Mouse (Mus musculus) stomach, postnatal 0 days (tissue): ENCODE results near the gene Mast1. TPM values are rescaled to one million over a fixed set of nuclear protein-coding genes. Genes with fewer than 3 reads are reported as not detected.
"Not testable (repeated sequence)": the region's sequence is repeated elsewhere in the genome, so short reads cannot be mapped to it uniquely, and the experiment has no call there.

Experiments
- ATAC-seq: fragments of 200-750 bp; cut with Nextera tagmentation; 2 replicates; pipeline ENCODE4 v1.8.0; 2017; ENCODE audit not compliant: low FRiP score, low TSS enrichment
- DNase-seq: peaks from one replicate; pipeline ENCODE4 v3.0.0-alpha.2; 2016; ENCODE audit warnings: low spot score
- H3K27ac ChIP-seq: fragments of 300-500 bp; sonication (generic); replicated peaks from 2 replicates; pipeline ENCODE4 v1.5.1; 2014; ENCODE audit warnings: mild to moderate bottlenecking, control low read depth
- H3K27me3 ChIP-seq: fragments of 300-500 bp; sonication (generic); 2 replicates; pipeline ENCODE4 v1.6.1; 2014; ENCODE audit warnings: low read length; ENCODE audit not compliant: control insufficient read depth, insufficient read depth
- H3K36me3 ChIP-seq: fragments of 300-500 bp; sonication (generic); 2 replicates; pipeline ENCODE4 v1.6.1; 2014; ENCODE audit warnings: low read length, mixed read lengths; ENCODE audit not compliant: control insufficient read depth, insufficient read depth
- H3K4me1 ChIP-seq: fragments of 300-500 bp; sonication (generic); replicated peaks from 2 replicates; pipeline ENCODE4 v1.6.1; 2014; ENCODE audit warnings: antibody characterized with exemption; ENCODE audit not compliant: control insufficient read depth, insufficient read depth
- H3K4me2 ChIP-seq: fragments of 300-500 bp; sonication (generic); replicated peaks from 2 replicates; pipeline ENCODE4 v1.6.1; 2014; ENCODE audit warnings: low read depth, mild to moderate bottlenecking, control low read depth, moderate library complexity
- H3K4me3 ChIP-seq: fragments of 300-500 bp; sonication (generic); 2 replicates; pipeline ENCODE4 v1.5.1; 2014; ENCODE audit warnings: low read depth, low read length, control low read depth
- H3K9ac ChIP-seq: fragments of 300-500 bp; sonication (generic); 2 replicates; pipeline ENCODE4 v1.6.1; 2014; ENCODE audit warnings: mild to moderate bottlenecking, low read length, control low read depth, mixed read lengths
- H3K9me3 ChIP-seq: fragments of 300-500 bp; sonication (generic); 2 replicates; pipeline ENCODE4 v1.6.1; 2016; ENCODE audit warnings: low read length; ENCODE audit not compliant: control insufficient read depth
- CTCF ChIP-seq: IDR thresholded peaks from 2 replicates; pipeline ENCODE4 v1.5.1; 2016; ENCODE audit warnings: antibody characterized with exemption, low read depth, mild to moderate bottlenecking, moderate library complexity
- EP300 ChIP-seq: optimal IDR thresholded peaks from 2 replicates; pipeline ENCODE3; 2016; ENCODE audit warnings: antibody characterized with exemption
- WGBS: fragments of 180-500 bp; shearing (Covaris S2); extraction: QIAGEN DNeasy Blood & Tissue Kit; methylation state at CpG from one replicate; pipeline ENCODE4 v1.1.7; 2014; 5-methylcytosine and 5-hydroxymethylcytosine counted together
- polyA plus RNA-seq: library from polyadenylated mRNA; unstranded; fragments of >200 nt; fragmentation: Nextera tagmentation; extraction: Ambion mirVana; gene quantifications from 2 replicates; pipeline ENCODE4 v1.2.1, GENCODE M21; 2015

The Mast1 gene
- polyA plus RNA-seq, 1 experiment from 2014 or later, result 0.87 TPM

DNA sequence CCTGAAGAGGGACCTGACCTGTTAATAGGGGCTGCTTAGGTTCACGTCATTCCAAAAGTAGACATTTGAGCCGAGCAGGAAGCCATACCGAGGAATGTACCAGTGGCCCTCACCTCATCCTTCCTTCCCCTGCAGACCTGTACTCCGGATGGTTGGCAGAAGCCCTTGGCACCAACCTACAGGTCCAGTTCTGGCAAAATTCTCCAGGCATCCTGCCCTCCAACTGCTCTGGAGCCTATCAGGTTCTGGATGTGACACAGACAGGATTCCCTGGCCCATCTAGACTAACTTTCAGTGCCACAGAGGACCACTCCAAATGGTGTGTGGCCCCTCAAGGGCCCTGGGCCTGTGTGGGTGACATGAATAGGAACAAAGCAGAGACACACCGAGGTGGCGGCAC is 26.6 kb downstream of the Mast1 start:
- 86% methylated on average over 6 of the region's 6 CpGs for WGBS
- TF ChIP-seq CTCF (no peak), EP300 (no peak)
- no peak overlapping the region for H3K27ac ChIP-seq
- 0 out of 2 replicates have a peak, but pooled peaks cover 3% of the 10 kb centered on the region for H3K4me1 ChIP-seq
- H3K36me3 ChIP-seq, result no peaks in the 10 kb centered on the region
- H3K9me3 ChIP-seq, result no peaks in the 10 kb centered on the region
- no peak for ATAC-seq
- no peak for DNase-seq
- no peak overlapping the region for H3K9ac ChIP-seq
- H3K27me3 ChIP-seq, result no peaks in the 10 kb centered on the region
- H3K4me2 ChIP-seq, result no peak overlapping the region
- no peak overlapping the region for H3K4me3 ChIP-seq

DNA sequence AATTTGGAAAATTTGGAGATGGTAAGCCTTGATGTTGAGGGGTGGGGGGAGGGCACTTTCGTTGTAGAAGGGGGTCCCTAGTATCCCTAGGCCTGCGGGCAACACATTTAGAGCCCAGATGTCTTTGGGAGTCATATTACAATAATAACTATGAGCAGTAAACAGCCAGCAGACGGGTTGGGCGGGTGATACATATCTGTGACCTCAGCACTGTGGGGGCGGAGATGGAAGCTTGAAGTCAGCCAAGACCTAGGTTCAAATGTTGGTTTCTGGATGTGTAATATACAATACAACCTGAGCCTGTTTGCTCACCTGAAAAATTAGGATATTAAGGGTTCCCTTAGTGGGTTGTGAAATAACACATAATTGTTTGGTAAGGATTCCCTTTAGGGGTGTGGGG is 27.2 kb downstream of the Mast1 start:
- no peak for DNase-seq
- WGBS, result 74% methylated on average over 5 of the region's 5 CpGs
- Histone ChIP-seq H3K27ac (no peak overlapping the region), H3K9me3 (no peaks in the 10 kb centered on the region), H3K4me1 (0 out of 2 replicates have a peak, but pooled peaks cover 3% of the 10 kb centered on the region), H3K27me3 (no peaks in the 10 kb centered on the region), H3K9ac (no peak overlapping the region), H3K4me3 (no peak overlapping the region), H3K36me3 (no peaks in the 10 kb centered on the region), H3K4me2 (no peak overlapping the region)
- no peak for ATAC-seq
- no peak for TF ChIP-seq EP300
- no peak for TF ChIP-seq CTCF

DNA sequence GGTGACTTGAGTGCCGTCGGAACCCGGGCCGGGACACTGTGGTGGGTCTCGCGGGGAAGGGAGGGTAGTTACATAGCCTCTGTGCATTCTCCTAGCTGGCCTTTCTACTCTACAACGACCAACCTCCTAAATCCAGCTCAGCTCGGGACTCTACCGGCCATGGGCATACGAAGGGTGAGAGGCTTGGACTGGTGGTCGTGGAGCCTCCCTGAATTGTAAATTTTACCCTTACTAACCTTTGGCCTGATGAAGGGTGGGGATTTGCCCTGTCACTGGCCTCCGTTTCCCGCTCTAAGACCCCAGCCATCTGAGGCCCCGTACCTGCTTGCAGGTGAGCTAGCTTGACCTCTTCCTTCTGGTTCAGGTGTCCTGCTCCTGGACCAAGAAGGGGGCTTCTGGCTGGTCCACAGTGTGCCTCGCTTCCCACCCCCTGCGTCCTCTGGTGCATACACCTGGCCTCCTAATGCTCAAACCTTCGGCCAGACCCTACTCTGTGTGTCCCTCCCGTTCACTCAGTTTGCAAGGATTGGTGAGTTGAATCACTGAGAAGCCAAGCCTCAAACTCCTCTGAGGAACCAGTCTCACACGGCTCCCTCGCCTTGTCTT is 27.9 kb downstream of the Mast1 start:
- Histone ChIP-seq H3K9ac (peak overlapping the region; percentile 73), H3K27ac (no peak overlapping the region), H3K4me1 (0 out of 2 replicates have a peak, but pooled peaks cover 3% of the 10 kb centered on the region), H3K36me3 (no peaks in the 10 kb centered on the region), H3K9me3 (no peaks in the 10 kb centered on the region), H3K27me3 (no peaks in the 10 kb centered on the region), H3K4me3 (peak overlapping the region; percentile 53), H3K4me2 (peak overlapping the region; percentile 90)
- TF ChIP-seq CTCF (no peak), EP300 (no peak)
- 49% methylated on average over 20 of the region's 20 CpGs for WGBS
- DNase-seq (no peak), ATAC-seq (no peak)

DNA sequence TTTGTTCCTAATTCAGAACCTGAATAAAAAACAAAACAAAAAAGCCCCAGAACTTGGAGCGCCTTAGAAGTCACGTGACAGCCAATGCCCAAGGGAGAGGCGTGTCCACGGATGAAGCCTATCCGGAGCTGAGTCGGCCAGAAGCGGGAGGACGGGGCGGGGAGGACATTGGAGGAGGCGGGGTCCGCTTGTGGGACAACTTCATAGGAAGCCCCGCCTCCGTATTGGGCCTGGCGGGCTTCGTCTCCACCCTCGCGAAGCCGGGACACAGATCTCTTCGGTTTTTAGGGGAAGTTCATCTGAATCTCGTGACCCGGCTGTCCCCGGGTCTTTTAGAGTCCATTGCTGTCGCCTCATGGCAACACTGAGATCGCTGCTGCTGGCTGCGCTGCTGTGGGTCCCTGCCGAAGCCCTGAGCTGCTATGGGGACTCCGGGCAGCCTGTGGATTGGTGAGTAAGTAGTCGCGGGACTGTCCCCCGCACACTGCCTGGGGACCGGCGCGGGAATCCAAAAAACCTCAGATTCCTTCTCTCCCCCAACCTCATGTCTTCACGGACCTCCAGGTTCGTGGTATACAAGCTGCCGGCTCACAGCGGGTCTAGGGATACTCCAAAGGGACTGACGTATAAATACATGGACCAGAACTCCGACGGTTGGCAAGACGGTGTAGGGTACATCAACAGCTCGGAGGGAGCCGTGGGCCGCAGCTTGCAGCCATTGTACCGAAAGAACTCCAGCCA is 28.6 kb downstream of the Mast1 start, which contains the start of gene Dnase2a:
Dnase2a (plus strand) TSS at position 140 of the 741 bp plus-strand sequence.
- Histone ChIP-seq H3K4me3 (peak within 1 kb of the TSS; percentile 53), H3K4me1 (0 out of 2 replicates have a peak, but pooled peaks cover 3% of the 10 kb centered on the region), H3K9me3 (no peaks in the 10 kb centered on the region), H3K27me3 (no peaks in the 10 kb centered on the region), H3K4me2 (peak within 1 kb of the TSS; percentile 90), H3K36me3 (no peaks in the 10 kb centered on the region), H3K27ac (no peak within 1 kb of the TSS; the same call in 1 of the 2 replicates), H3K9ac (peak within 1 kb of the TSS; percentile 73)
- WGBS, result under 1% methylated on average over 45 of the region's 45 CpGs
- ATAC-seq, result peak; percentile 91
- TF ChIP-seq EP300 (no peak), CTCF (no peak)
- peak; percentile 94 for DNase-seq

DNA sequence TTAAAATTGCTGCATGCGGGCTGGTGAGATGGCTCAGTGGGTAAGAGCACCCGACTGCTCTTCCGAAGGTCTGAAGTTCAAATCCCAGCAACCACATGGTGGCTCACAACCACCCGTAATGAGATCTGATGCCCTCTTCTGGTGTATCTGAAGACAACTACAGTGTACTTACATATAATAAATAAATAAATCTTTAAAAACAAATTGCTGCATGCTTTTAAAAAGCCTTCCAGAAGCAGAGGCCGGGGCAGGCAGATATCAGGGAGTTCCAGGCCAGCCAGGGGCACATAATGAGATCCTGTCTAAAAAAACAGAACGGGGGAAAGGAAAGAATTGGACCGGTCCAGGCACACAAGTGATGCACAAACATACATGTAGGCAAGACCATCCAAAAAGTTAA is 29.2 kb downstream of the Mast1 start:
- not testable (repeated sequence) for H3K4me1 ChIP-seq, H3K27me3 ChIP-seq, H3K27ac ChIP-seq, H3K9me3 ChIP-seq, ATAC-seq, H3K36me3 ChIP-seq, H3K9ac ChIP-seq, DNase-seq
- peak overlapping the region; percentile 90 for H3K4me2 ChIP-seq
- WGBS, result 31% methylated on average over 6 of the region's 7 CpGs
- peak overlapping the region; percentile 53 for H3K4me3 ChIP-seq

DNA sequence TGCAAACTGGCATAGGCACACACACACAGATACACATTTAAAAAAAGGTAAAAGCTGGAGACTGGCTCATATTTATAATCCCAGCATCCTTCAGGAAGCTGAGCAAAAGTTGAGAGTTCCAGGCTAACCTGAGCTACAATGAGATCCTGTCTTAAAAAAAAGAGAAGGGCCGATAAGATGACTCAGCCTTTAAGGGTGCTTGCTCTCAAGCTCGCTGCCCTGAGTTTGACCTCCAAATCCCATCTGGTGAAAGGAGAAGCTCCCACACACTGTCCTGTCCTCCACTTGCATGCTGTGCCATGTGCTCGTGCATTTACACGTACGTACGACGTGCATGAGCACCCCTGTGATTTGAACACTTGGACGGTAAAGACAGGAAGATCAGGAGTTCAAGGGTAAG is 29.7 kb downstream of the Mast1 start:
- no peak for TF ChIP-seq CTCF
- no peak for TF ChIP-seq EP300
- H3K9me3 ChIP-seq, result no peaks in the 10 kb centered on the region

More for the DNA sequence above, 29.7 kb downstream of the Mast1 start:
- Histone ChIP-seq H3K27me3 (no peaks in the 10 kb centered on the region), H3K4me2 (no peak overlapping the region), H3K36me3 (no peaks in the 10 kb centered on the region), H3K27ac (no peak overlapping the region), H3K9ac (no peak overlapping the region), H3K4me1 (0 out of 2 replicates have a peak, but pooled peaks cover under 1% of the 10 kb centered on the region), H3K4me3 (no peak overlapping the region)
- WGBS, result 70% methylated on average over 8 of the region's 8 CpGs
- no peak for DNase-seq
- ATAC-seq, result no peak
